Mouse (Mus musculus): ENCODE measurements around the gene Zbtb20.

The Zbtb20 gene

DNA sequence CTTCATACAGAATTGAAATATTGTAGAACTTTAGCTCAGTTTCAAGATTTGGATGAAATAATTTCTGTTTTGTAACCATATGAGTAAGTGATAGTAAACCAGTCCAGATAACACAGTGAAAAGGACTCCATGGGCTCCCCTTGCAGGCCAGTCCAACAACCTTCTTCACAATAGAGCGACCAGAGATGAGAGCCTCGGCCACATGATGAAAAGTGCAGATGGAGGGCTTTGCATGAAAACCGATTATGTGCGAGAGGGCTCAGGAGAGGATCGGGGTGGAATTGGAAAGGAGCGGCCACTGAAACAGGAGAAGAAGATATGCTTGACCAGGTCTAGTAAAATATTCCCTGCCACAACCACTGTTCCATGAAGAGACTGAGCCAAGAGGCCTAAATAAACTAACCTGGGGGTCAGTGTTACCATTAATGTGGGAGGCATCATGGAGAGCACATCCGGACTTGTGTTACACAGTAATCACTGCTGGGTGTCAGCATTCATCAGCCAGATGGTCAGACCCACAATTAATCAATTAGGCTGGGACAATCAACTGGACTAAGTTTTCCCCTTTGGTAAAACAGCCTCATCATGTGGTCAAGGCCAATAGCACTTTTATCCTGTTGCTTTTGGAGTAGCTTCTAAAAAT, 485.3 kb downstream of the Zbtb20 start:
- peak; percentile 31 for DNase-seq (ENCODE audit: low read depth, low spot score)

DNA sequence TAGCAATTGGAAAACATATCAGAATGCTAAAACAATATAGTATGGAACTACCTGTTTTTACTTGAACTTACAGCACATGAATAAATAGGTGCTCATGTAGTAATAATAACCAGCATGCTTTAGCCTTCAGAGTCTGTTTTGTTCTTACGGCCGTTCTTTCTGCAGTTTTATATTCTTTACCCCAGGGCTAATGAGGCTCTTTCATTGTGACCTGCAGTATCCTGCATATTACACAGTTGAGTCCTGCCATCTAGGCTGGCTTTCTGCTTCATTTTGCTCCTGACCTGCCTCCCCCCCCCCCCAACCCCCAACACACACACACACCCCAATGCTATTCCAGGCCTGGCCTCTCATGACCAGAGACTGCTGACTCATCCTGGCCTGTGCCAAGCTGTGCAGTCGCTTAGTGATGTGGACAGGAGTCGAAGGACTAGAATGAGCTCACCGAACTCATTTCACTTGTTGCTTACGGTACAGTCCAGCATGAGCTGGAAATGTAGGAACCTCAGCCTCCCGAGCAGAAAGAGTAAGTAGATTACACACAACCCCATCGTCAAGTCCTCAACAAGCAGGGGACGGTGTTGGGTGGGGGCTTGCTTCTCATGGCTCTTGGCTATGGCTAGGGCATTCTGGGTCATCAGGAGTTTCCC, 487.1 kb downstream of the Zbtb20 start:
- DNase-seq (ENCODE audit: low read depth, low spot score), result no peak

DNA sequence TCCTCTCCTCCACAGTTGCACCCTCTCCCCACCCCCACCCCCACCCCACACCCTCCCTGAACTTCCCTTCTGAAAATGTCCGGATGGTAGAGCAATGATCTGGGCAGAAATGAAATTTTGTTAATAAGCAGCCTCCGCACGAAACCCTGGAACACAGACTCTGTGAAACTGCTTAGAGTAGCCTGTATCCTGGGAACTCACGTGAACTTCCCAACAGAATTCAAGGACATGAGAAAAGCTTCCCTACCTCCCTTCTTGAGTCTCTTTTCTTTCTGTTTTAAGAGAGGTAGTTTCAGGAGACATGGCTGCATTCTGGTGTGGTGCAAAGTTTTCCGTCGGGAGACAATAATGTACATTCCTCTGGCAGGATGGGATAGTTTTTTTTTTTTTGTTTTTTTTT, 487.6 kb downstream of the Zbtb20 start:
- no peak for DNase-seq (ENCODE audit: low read depth, low spot score)

DNA sequence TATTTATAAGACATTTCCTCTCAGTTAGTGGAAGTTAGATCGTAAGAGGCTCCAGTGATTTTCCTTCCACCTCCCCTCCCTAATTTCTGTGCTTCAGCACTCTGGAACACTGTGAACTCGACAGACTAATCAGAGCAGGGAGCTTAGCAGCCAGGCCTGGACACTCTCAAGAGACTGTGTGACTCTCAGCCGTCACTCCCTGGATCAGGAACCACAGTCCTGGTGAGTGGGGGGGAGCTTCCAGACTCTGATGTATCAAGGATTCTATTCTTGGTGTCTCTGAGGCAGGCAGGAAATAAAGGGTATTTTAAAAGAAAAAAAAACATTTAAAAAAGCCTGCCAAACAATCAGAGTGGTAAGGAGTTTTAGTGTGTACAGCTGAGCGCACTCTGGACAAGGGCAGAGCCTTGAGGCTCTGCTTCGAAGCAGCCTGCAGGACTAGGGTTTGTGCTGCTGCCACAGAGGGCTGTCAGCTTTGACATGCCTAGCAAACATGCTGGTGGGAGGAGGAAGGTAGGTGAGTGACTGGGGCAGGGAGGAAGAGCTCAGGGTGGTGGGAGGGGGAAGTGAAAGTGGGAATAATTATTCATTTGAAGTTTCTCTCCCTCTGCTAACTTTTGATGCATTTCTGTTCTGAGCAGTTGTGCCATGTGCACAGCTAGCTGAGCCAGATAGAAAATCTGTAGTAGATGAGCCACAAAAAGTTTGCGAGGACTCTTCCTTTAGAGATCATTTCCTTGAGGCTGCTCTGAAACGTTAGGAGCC, 488.3 kb downstream of the Zbtb20 start:
- no peak for DNase-seq (ENCODE audit: low read depth, low spot score)

DNA sequence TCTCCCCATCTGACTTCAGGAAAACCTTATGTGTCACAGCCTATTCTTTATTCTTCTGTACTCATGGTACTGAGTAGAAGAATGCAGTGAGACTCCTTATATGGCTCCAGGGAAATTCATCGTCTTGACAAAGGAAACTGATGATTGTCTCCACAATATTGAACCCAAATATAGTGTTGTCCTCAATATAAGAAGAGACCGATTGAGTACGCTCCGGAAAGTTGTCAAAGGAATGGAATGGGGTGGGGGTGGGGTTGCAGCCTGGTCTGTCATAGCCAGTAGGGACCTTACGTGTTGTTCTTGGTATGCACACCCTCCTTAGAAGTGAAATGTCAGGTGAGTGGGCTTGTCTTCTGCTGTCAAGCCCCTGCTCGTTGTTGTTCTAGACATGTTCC, 488.8 kb downstream of the Zbtb20 start:
- DNase-seq (ENCODE audit: low read depth, low spot score), result no peak

DNA sequence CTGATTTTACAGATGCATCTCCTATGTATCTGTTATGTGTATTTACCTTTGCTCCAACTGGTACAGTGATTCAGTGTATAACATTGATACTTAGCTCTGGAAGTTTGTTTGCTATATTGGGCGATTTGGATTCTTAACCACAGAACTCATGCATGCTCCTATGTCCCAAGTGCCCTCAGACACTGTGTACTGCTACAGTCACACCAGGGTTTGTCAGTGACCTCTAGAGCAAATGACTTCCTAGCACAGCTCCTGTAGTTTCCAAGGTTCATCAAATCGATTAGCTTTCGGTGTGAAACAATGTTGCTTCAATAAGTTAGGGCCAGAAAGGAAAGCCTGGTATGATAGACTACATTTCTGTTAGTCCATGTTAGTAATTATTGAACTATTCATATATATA, 489.6 kb downstream of the Zbtb20 start:
- no peak for DNase-seq (ENCODE audit: low read depth, low spot score)

DNA sequence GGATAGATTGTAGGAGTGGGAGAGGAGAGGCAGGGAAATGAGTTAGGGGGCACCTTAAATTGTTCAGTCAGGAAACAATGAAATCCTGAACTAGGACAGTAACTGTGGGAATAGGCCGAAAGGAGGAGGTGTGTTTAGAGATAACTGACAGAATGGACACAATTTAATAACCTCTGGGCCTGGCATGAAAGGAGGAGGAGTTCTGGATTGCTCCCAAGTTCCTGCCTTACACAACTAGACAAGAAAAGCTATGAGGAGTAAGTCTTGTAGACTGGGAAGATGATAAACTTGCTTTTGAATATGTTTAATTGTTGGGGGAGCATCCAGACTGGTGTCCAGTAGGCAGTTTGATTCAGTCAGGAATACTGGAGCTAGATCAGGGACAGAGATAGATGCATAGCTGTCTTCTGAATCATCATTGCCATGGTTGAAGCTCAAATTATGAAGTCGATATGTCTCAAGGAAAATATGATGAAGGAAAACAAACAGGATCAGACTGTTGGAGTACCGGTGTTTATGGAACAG, 494.9 kb downstream of the Zbtb20 start:
- no peak for DNase-seq (ENCODE audit: low read depth, low spot score)

DNA sequence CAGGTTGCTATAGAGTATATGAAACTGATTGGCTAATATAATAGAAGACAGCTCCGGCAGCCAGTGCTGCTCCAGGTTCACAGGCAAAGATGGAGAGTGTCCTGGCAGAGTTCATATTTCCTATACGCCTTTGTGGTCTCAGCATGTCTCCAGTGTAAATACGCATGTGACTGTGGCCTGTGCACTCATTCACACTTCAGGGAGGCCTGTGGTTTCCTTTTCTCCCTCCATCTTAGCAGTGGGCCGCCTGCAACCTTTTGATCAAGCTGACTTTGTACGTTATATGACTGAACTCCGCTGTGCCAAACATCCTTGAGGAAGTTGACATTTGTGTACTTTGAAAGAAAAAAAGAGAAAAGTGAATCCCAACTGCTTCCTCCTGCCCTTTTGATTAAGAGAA, 501.1 kb downstream of the Zbtb20 start:
- DNase-seq (ENCODE audit: low read depth, low spot score), result no peak

DNA sequence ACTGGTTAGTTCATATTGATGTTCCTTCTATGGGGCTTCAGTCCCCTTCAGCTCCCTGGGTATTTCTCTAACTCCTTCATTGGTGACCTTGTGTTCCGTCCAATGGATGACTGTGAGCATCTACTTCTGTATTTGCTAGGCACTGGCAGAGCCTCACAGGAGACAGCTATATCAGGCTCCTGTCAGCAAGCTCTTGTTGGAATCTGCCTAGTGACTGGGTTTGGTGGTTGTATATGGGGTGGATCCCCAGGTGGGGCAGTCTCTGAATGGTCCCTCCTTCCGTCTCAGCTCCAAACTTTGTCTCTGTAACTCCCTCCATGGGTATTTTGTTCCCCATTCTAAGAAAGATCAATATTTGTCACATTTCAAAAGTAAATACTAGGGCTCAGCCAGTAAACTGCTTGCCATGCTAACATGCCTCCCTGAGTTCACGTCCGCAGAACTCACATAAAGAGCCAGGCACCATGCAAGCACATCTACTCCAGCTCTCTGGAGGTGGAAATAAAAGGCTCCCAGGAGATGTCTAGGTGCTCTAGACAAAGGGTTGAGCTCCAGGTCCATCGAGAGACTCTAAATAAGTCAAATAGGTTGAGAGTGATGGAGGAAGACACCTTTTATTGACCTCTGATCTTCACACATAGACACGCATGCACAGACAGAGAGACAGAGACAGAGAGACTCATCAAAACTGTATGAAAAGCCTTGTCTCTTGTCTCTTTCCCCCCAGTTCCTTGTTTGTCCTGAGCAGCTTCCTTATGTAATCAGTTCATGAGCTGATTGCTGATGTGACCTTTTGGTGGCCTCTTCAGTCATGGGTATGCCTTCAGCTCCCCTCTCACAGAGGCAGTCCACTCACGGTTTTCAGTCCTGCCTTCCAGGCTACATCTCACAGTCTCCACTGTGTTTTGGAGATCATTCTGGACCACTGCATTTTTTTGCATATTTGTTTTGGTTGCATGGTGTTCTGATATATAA, 504.0 kb downstream of the Zbtb20 start:
- no peak for DNase-seq (ENCODE audit: low read depth, low spot score)

DNA sequence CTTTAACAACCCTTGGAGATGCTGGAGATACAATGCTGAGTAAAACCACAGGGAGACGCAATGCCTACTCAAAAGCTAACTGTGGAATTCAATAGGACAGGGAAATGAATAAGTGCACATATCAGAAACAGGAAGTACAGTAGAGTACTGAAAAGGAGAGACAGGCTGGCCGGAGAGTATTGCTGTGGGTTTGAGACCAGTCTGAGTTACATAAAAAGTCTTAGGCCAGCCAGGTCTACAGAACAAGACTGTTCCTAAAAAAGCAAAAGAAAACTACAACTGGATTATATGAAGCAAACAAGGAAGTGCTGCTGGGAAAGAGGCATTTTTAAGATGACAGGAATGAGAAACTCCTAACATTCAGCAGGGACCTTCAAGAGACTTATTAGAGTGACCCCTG, 505.5 kb downstream of the Zbtb20 start:
- DNase-seq (ENCODE audit: low read depth, low spot score), result no peak

DNA sequence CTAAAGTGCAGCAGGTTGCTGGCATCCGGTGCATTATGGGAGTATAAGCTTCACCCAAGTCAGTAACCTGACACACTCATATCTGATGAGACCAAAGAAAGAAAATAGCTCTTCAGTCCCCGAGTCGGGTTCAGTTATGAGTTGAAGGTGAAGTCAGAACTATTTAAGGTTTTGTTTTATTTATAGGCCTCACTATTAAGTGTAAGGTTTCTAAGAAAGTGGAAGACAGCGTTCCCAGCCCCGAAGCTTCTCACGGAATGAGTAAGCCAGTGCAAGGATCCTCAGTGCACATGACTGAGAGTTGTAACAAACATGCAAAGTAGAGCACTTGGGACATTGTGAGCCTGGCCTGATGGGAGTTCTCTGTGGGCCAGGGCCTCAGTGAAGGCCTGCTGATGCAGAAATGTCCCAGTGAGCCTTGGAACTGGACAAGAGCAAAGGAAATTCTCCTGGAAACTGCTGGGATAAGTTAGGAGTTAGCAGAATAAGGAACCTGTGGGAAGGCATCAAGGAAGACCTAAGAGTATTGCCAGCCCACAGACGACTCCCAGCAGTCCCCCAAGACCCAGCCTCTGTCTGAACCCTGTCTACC, 507.6 kb downstream of the Zbtb20 start:
- DNase-seq (ENCODE audit: low read depth, low spot score), result no peak

DNA sequence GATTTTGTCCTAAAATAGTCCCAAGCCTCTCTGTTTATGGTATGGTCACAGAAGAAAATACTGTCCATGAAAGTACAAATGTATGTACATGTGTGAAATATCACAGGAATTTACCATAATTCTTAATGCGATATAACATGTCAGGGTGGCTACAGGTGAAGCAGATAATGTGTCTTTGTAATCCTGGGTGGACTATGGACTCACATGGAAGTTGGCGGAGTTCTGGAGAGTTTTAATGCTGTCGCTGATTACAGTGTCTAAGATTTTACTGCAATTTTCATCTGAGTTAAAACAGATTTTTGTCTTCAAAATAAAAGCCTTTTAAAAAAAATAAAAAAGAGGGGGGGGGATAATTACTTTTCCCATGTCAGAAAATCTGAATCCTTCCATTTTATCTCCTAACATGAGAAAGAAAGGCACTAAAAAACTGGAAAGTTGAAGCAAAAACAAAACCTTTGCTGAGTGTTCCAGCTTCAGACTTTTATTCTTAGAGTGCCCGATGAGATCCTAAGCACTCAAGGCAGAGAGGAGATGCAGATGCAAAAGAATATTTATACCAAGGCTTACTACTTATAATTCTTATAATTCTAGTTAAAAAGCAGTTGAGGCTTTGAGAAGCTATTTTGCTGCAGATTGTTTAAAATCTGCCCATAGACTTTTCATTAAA, 509.4 kb downstream of the Zbtb20 start:
- DNase-seq (ENCODE audit: low read depth, low spot score), result no peak

DNA sequence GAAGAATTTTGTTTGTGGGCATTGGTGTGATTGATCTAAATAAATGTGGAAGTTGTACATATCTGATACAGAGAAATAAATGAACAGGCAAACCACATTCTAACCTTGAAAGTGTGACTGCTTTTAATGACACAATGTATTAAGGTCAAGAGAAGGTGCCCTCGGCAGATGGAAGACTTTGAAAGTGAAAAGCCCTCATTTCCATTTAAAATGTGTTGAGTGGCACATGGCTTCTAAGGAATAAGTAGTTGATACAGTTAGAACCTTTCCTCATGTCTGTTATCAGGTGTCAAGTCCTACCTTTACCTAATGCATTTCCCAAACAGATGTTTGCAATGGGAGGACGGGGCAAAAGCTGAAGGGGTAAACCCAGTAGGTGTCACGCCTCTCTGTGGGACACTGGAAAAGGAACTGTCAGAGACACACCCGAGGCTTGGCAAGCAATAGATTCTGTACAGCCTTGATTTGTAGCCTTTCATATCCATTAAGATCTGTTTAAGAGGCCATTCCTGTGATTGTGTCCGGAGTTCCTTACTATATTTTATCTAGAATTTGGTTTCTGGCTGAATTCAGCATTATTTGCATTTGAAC, 510.0 kb downstream of the Zbtb20 start:
- no peak for DNase-seq (ENCODE audit: low read depth, low spot score)

DNA sequence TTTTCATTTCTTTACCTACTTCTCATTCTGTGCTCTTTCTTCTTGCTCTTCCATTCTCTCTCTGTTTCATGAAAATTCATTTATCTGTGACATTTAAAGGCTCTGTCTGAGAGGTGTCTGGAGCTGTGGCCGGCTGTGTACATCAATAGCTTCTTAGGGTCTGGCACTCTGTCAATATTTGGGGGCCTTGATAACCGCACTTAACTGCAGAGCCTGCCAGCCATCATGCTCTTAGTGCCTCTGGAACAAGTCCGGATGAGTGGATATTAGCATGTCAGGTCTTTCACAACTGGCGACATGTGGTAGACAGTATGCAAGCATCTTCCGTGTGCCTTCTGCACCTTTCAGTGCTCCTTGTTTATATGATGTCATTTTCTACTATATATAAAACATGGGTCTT, 510.7 kb downstream of the Zbtb20 start:
- no peak for DNase-seq (ENCODE audit: low read depth, low spot score)

DNA sequence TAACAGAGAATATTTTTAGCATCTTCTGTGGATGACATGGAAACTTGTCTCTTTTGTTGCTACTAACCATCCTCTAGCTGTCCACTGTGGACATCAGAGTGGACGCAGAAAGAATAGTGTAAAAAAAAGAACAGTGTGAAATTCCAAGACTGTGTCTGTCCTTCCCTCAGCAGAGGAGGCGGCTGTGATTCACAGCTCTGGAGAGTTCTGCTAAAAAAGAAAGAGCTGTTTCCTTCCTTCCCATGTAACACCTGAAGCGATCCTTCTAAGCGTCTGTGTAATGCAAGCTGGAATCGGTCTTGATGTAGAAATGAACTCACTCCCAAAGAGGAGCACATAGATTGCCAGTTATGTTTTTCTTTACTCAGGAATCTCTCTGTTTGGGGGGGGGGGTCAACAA, 512.7 kb downstream of the Zbtb20 start:
- DNase-seq (ENCODE audit: low read depth, low spot score), result no peak

DNA sequence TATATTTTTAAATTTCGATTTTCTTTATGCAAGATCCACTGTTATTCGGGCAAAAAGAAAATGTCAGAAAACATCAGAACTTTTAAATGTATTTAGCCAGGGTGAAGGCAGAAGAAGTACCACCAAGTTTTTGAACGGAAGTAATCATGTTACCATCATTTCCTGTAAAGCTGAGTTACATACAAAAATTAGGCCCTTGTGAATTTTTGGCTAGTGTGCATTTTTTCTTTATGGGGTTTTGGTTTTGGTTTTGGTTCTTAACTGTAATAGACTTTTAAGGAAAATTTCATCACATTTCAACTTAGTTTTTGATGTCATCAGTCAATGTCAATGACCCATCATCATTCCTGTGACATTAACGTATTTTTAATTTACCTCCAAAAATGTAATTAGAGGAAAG, 514.7 kb downstream of the Zbtb20 start:
- DNase-seq (ENCODE audit: low read depth, low spot score), result no peak

DNA sequence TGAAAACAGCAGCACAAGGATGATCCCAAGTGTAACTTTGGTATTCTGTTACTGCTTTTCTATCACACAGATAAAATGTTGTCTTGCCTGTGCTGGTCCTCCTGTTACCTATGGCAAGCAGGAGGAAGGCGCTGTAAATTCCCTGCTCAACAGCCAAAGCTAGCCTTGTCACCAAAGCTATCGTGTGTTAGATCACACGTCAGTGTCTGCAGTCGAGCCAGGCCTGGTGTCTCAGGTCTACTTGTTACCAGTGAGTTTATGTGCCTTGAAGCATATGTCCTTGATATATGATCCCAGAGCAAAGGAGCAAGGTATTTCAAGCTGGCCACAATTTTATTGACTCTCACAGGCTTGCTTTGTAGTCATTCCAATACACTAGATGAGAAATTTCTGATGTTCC, 517.7 kb downstream of the Zbtb20 start:
- no peak for DNase-seq (ENCODE audit: low read depth, low spot score)

DNA sequence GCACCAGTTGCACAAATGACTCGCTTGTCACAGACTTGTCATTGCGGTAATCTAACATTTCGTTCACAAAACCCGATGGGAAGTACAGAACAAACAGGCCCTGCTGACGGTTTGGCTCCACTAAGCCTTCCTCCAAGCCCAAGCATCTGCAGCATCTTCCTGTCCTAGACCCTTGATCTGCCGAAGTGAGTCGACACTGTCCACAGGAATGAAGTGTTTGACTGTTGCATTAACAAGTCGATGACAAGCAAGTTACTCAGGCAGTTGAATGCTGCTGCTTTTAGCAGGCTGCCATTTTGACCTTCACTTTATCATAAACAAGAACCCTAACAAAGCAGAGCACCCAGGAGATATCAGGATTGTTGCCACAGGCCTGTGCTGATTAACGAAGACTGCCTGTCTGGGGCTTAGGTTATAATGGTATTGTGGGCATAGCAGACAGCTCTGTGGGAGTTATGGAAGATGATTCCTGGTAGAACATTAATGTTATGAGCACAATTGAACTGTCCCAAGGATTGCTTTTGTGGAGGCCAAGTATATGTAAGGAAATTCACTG, 518.4 kb downstream of the Zbtb20 start:
- no peak for DNase-seq (ENCODE audit: low read depth, low spot score)

DNA sequence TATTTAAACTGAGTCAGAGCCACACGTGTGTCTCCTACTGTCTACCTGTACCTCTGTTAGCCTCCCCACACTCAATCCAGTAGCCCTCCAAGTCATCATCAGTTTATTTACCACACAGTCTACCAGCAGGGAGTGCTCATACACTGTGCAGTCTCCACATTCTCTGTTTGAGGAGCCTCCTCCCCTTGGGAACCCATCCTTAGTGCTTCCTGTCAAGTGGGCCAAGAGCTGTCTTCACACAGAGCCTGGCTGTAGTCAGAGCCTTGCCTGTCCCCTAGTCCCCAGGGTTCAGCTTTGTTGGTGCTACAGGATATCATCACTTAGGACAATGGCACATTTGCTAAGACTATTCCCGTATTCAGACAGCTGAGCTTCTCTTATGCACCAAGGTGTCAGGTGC, 519.1 kb downstream of the Zbtb20 start:
- no peak for DNase-seq (ENCODE audit: low read depth, low spot score)
